Mouse (Mus musculus) embryonic facial prominence, embryonic 15.5 days (tissue): Measurements from ENCODE around the gene Cela3a. TPM values are rescaled to one million over a fixed set of nuclear protein-coding genes. Genes with fewer than 3 reads are reported as not detected.
A peak's percentile ranks its signal among the peaks of the same experiment; 100 is the strongest.
"Not testable (repeated sequence)": the region's sequence is repeated elsewhere in the genome, so short reads cannot be mapped to it uniquely, and the experiment has no call there.

Experiments used
- ATAC-seq: fragments of 200-750 bp; cut with Nextera tagmentation; 2 replicates; pipeline ENCODE4 v1.8.0; 2017; ENCODE audit warnings: low read depth, moderate TSS enrichment; ENCODE audit not compliant: insufficient number of reproducible peaks, low FRiP score, low TSS enrichment
- H3K27ac ChIP-seq: fragments of 300-500 bp; sonication (generic); replicated peaks from 2 replicates; pipeline ENCODE4 v1.5.1; 2015; ENCODE audit warnings: mild to moderate bottlenecking, inconsistent platforms
- H3K27me3 ChIP-seq: fragments of 300-500 bp; sonication (generic); 2 replicates; pipeline ENCODE4 v1.6.1; 2015; ENCODE audit warnings: inconsistent platforms
- H3K36me3 ChIP-seq: fragments of 300-500 bp; sonication (generic); 2 replicates; pipeline ENCODE4 v1.6.1; 2015; ENCODE audit warnings: mild to moderate bottlenecking, inconsistent platforms
- H3K4me1 ChIP-seq: fragments of 300-500 bp; sonication (generic); 2 replicates; pipeline ENCODE4 v1.6.1; 2015; ENCODE audit warnings: inconsistent platforms
- H3K4me2 ChIP-seq: fragments of 300-500 bp; sonication (generic); replicated peaks from 2 replicates; pipeline ENCODE4 v1.6.1; 2015; ENCODE audit warnings: mild to moderate bottlenecking, inconsistent platforms
- H3K4me3 ChIP-seq: fragments of 300-500 bp; sonication (generic); replicated peaks from 2 replicates; pipeline ENCODE4 v1.5.1; 2015; ENCODE audit warnings: mild to moderate bottlenecking, inconsistent platforms
- H3K9ac ChIP-seq: fragments of 300-500 bp; sonication (generic); 2 replicates; pipeline ENCODE4 v1.6.1; 2015; ENCODE audit warnings: inconsistent platforms
- H3K9me3 ChIP-seq: fragments of 300-500 bp; sonication (generic); replicated peaks from 2 replicates; pipeline ENCODE4 v1.6.1; 2016; ENCODE audit warnings: inconsistent platforms
- WGBS: fragments of 180-500 bp; shearing (Covaris S2); methylation state at CpG from one replicate; pipeline ENCODE4 v1.1.7; 2015; 5-methylcytosine and 5-hydroxymethylcytosine counted together
- polyA plus RNA-seq: library from polyadenylated mRNA; unstranded; fragments of >200 nt; fragmentation: Nextera tagmentation; extraction: Ambion mirVana; gene quantifications from 2 replicates; pipeline ENCODE4 v1.2.1, GENCODE M21; 2015

Gene Cela3a
- polyA plus RNA-seq, 1 experiment from 2014 or later = not detected

DNA sequence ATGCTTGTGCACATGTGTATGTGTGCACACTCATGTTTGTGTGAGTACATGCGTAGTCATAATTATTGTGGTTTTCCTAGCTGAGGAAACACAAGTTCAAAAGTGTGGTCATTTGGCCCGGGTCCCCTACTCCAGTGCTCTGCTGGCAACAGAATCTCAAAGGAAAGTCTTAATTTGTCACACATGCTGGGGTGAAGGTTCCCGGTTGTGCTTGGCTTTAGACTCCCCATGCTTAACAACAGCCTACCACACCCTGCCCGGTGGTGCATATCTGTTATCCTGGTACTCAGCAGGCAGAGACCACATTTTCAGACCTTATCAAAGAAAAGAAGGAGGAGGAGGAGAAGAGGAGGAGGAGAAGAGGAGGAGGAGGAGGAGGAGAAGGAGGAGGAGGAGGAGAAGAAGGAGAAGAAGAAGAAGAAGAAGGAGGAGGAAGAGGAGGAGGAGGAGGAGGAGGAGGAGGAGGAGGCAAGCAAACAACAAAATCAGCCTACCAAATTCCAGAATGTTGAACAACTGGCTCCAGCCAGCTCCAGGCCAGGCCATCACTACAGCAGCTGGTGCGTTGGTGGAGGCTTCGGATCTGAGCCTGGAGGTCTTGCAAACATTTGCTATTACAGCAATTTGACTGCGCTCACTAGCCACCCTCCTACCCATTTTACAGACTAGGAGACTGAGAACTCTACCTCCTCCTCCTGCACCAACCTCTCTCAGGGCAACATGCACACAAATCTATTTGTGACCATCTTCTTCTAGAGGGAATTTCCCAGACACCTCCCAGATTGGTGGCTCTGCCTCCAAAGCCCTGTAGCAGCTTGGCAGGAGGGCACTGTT lies 38.0 kb upstream of the Cela3a start:
- no peak for ATAC-seq
- peaks cover 27% of the 10 kb centered on the region for H3K4me1 ChIP-seq
- no peak overlapping the region for H3K4me3 ChIP-seq
- no peaks in the 10 kb centered on the region for H3K9me3 ChIP-seq
- no peak overlapping the region for H3K9ac ChIP-seq
- no peaks in the 10 kb centered on the region for H3K36me3 ChIP-seq
- peak overlapping the region; percentile 16 for H3K4me2 ChIP-seq
- peak overlapping the region; percentile 68 for H3K27ac ChIP-seq
- 36% methylated on average over 7 of the region's 7 CpGs for WGBS
- no peaks in the 10 kb centered on the region for H3K27me3 ChIP-seq

DNA sequence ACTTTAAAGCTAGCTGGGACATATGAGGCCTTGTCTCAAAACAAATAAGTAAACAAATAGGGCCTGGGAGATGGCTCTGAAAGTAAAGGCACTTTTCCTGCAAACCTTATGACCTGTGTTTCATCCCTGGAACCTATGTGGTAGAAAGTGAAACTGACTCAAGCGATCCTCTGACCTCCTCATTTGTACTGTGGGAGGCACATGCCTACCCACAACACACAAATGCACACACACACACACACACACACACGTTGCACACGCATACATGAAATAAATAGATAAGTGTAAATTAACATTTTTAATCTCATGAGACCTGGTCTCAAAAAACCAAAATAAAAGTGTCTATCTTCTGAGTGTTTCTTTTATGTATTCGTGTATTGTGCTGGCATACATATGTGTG lies 36.3 kb upstream of the Cela3a start:
- no peak overlapping the region for H3K4me3 ChIP-seq
- no peaks in the 10 kb centered on the region for H3K36me3 ChIP-seq
- no peak overlapping the region for H3K27ac ChIP-seq
- ATAC-seq = no peak
- no peak overlapping the region for H3K9ac ChIP-seq
- no peaks in the 10 kb centered on the region for H3K27me3 ChIP-seq
- H3K4me2 ChIP-seq = no peak overlapping the region
- 87% methylated on average over 4 of the region's 4 CpGs for WGBS
- H3K4me1 ChIP-seq = peaks cover 27% of the 10 kb centered on the region
- no peaks in the 10 kb centered on the region for H3K9me3 ChIP-seq

DNA sequence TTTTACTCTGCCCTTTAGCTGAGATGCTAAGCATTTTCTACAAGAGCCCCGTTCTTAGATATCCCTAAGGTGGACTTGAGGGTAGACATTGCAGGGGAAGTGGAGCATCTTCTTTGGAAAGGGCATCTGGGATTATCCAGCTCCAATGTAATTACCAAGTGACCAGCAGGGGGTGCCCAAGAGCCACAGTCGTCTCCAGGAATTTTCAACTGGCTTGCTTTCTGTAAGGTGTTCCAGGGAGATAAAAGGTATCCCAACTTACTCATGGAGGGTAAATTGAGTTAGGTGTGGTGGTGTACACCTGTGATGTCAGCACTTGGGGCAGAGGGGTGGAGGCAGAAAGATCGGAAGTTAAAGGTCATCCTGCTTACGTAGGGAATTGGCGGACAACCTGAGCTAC lies 34.0 kb upstream of the Cela3a start:
- no peaks in the 10 kb centered on the region for H3K27me3 ChIP-seq
- H3K36me3 ChIP-seq = no peaks in the 10 kb centered on the region
- H3K4me2 ChIP-seq = 0 out of 2 replicates have a peak overlapping the region, but pooled peaks have one; percentile 21
- WGBS = 19% methylated on average over 5 of the region's 5 CpGs
- no peak for ATAC-seq
- H3K9ac ChIP-seq = no peak overlapping the region
- no peak overlapping the region for H3K27ac ChIP-seq
- H3K4me1 ChIP-seq = peaks cover 16% of the 10 kb centered on the region
- H3K4me3 ChIP-seq = no peak overlapping the region
- H3K9me3 ChIP-seq = no peaks in the 10 kb centered on the region

DNA sequence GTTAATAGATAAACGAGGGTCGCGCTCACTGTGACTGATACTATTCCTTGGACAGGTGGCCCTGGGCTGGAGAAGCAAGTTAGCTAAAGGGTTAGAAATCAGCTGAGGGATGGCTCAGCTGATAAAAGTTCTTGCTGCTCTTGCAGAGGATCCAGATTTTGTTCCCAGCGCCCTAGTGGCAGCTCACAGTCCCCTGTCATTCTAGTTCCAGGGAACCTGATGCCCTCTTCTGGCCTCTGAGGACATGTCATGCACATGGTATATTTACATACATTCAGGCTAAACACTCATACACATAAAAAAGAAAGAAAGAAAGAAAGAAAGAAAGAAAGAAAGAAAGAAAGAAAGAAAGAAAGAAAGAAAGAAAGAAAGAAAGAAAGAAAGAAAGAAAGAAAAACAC lies 31.7 kb upstream of the Cela3a start:
- H3K9me3 ChIP-seq = no peaks in the 10 kb centered on the region
- ATAC-seq = no peak
- no peak overlapping the region for H3K27ac ChIP-seq
- H3K4me1 ChIP-seq = peaks cover 3% of the 10 kb centered on the region
- no peak overlapping the region for H3K4me2 ChIP-seq
- H3K36me3 ChIP-seq = no peaks in the 10 kb centered on the region
- 90% methylated on average over 4 of the region's 4 CpGs for WGBS
- H3K9ac ChIP-seq = no peak overlapping the region
- H3K27me3 ChIP-seq = no peaks in the 10 kb centered on the region
- no peak overlapping the region for H3K4me3 ChIP-seq

DNA sequence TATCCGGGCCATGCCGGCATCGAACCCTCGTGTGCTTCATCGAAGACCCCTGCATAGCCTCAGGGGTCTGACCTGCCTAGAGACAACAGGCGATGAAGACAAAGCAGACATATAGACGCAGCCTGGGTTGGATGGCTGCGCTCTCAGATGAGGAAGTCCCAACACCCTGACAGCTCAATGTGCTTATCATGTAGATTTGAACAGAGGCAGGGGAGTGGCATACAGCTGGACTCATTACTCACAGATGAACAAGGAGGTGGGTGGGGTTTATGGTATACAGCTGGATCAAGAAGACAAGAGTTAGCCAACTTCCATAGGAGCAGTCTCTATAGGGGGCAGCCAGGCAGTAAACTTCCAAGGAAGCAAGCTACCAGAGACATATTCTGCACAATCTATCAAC lies 29.3 kb upstream of the Cela3a start:
- no peak overlapping the region for H3K4me3 ChIP-seq
- no peak overlapping the region for H3K4me2 ChIP-seq
- ATAC-seq = no peak
- no peaks in the 10 kb centered on the region for H3K9me3 ChIP-seq
- H3K36me3 ChIP-seq = no peaks in the 10 kb centered on the region
- peaks cover 2% of the 10 kb centered on the region for H3K4me1 ChIP-seq
- no peak overlapping the region for H3K9ac ChIP-seq
- H3K27me3 ChIP-seq = no peaks in the 10 kb centered on the region
- WGBS = 87% methylated on average over 8 of the region's 8 CpGs
- no peak overlapping the region for H3K27ac ChIP-seq

DNA sequence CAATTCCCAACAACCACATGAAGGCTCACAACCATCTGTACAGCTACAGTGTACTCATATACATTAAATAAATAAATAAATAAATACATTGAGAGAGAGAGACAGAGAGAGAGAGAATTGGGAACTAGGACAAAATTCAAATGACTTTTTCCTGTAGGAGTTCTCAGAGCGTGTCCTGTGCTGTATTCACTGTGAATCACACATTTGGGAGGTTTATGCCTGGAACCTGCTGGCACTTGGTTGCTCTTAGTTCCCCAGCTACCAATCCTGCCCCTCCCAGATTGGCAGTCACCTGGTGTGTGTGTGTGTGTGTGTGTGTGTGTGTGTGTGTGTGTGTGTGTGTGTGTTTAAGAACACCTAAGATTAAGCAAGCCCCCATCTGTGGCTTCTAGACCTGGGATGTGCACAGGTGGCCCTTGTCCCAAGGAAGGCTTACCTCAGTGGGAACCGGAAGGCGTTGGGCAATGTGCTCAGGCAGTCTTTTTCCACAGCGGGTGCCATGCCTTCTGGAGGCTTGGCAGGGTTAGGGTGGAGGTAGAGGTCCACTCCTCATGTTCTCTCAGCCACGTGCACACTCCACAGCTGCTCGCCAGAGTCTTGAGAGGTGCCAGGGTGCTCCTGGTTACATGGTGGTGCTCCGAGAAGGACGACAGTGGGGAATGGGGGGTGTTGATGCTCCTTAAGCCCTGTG lies 27.5 kb upstream of the Cela3a start:
- no peak overlapping the region for H3K4me2 ChIP-seq
- no peak overlapping the region for H3K9ac ChIP-seq
- H3K4me1 ChIP-seq = no peaks in the 10 kb centered on the region
- no peak overlapping the region for H3K27ac ChIP-seq
- no peak for ATAC-seq
- H3K4me3 ChIP-seq = no peak overlapping the region
- no peaks in the 10 kb centered on the region for H3K36me3 ChIP-seq
- WGBS = 82% methylated on average over 8 of the region's 8 CpGs
- H3K27me3 ChIP-seq = no peaks in the 10 kb centered on the region
- no peaks in the 10 kb centered on the region for H3K9me3 ChIP-seq

DNA sequence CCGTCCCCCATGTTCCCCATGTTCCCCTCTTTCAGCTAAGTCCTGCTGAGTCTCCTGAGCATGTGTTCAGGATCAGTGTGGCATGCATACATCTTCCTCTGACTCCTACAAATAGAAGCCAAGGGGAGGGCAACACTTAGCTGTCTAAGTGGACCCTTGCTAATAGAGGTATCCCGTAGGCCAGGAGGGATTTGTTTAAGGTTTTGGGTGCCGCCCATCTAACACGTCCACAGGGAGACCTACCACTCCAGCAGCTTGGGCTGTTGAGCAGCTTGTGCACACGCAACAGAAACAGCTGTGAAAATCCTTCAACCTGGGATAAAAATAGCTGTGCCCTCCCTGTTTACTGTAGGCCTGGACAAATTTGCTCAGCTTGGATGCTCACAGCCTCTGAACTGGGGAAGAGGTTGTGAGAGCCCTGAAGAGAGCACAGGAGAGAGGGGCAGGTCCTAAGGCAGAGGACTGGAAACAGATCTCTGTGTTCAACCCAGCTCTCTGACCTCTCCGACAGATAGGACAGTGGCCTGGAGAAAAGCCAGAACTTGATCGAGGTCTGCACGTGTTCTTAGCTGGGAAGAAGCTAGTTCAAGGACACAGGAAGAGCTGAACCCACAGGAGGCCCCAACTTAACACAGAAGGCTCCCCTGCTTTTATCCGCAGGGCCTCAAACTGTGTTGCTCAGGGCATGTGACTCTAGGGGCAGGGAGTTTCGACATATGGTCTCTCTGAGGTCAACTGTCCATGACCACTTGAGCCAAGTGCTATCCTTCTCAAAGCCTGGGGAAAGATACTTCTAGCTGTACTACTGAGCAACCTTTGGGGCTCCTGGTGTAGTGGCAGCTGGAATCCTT lies 23.3 kb upstream of the Cela3a start:
- ATAC-seq, H3K4me3 ChIP-seq, H3K9me3 ChIP-seq, H3K4me1 ChIP-seq, H3K27ac ChIP-seq, H3K27me3 ChIP-seq, H3K9ac ChIP-seq, H3K4me2 ChIP-seq, H3K36me3 ChIP-seq: not testable (repeated sequence)
- 65% methylated on average over 10 of the region's 10 CpGs for WGBS

DNA sequence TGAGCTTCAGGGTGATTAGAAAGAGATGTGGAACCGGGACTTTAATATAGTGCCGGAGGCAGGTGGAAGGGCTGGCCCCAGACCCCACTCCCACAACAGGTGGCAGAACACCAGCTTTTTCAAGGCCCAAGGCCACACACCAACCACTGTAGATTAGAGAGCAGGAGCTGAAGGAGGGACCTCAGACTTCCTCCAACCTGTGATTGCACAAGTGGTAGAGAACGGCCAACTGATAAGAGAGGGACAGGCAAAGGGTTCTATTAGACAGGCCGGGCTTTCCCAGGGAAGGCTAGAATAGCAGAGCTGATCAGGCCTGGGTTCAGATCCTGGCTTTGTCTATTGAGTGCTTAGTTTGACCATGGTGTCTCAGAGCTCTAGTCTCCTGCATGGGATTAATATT lies 20.9 kb upstream of the Cela3a start, which contains the start of gene Cela3b:
Gene Cela3b, minus strand, starts transcription at position 39 of the 400 bp plus-strand sequence.
- Histone ChIP-seq H3K27me3 (no peaks in the 10 kb centered on the region), H3K4me2 (no peak within 1 kb of the TSS), H3K9me3 (no peaks in the 10 kb centered on the region), H3K4me3 (no peak within 1 kb of the TSS), H3K27ac (no peak within 1 kb of the TSS), H3K4me1 (no peaks in the 10 kb centered on the region), H3K36me3 (no peaks in the 10 kb centered on the region), H3K9ac (no peak within 1 kb of the TSS)
- no peak for ATAC-seq
- 89% methylated on average over 4 of the region's 4 CpGs for WGBS

DNA sequence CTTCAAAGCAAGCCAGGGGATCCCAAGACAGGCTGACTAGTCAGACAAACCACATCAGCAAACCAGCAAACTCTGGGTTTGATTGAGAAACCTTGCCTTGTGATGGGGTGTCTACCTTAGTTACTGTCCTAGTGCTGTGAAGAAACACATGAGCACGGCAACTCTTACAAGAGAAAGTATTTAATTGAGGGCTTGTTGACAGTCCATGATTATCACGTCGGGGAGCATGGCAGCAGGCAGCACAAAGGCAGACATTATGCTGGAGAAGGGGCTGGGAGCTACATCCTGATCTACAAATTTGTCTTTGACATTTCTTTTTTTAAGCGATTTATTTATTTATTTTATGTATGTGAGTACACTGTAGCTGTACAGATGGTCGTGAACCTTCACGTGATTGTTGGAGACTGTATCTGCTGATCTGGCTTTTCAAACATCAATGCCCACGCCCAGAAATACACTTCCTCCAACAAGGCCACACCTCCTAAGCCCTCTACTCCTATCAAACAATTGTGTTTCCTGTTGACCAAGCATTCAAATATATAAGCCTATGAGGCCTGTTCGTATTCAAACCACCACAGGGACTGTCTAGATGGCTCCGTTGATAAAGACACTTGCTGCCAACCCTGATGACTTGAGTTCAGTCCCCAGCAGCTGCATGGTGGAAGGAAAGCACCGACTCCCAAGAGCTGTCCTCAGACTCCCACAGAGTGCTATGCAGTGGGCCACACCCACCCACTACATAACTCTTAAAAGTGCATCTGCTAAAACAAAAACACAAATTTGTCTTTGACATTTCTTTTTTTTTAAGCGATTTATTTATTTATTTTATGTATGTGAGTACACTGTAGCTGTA lies 8.3 kb upstream of the Cela3a start:
- no peaks in the 10 kb centered on the region for H3K36me3 ChIP-seq
- 59% methylated on average over 11 of the region's 11 CpGs for WGBS
- no peak overlapping the region for H3K4me2 ChIP-seq
- H3K27ac ChIP-seq = no peak overlapping the region
- H3K9ac ChIP-seq = no peak overlapping the region
- ATAC-seq = no peak
- no peak overlapping the region for H3K4me3 ChIP-seq
- H3K27me3 ChIP-seq = no peaks in the 10 kb centered on the region
- H3K4me1 ChIP-seq = no peaks in the 10 kb centered on the region
- no peaks in the 10 kb centered on the region for H3K9me3 ChIP-seq

DNA sequence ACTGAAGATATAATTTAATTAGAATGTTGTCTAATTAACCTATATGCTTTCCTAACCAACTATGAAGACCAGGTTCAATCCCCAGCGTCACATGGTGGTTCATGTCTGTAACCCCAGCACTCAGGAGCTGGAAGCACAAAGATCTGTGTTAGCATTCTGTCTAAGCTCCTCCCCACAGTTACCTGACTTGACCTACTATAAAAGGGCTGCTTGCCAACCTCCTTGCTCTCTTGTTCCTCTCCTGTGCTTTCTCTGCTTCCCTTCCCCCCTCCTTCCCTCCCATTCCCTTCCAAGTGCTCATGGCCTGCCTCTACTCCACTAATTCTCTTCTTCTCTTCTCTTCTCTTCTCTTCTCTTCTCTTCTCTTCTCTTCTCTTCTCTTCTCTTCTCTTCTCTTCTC lies 5.3 kb upstream of the Cela3a start:
- Histone ChIP-seq H3K9ac (no peak overlapping the region), H3K4me1 (no peaks in the 10 kb centered on the region), H3K27me3 (no peaks in the 10 kb centered on the region), H3K9me3 (no peaks in the 10 kb centered on the region), H3K36me3 (no peaks in the 10 kb centered on the region), H3K4me3 (no peak overlapping the region), H3K27ac (no peak overlapping the region), H3K4me2 (no peak overlapping the region)
- 72% methylated on average over 1 of the region's 1 CpGs for WGBS
- ATAC-seq = no peak
